Mouse (Mus musculus) bone marrow, adult 2 months (tissue): ENCODE results near the gene Upp2.

Experiments
- CTCF ChIP-seq: fragments of 200-500 bp; IDR thresholded peaks from 2 replicates; pipeline ENCODE4 v1.5.1; 2011; ENCODE audit warnings: low read length, control low read depth; ENCODE audit not compliant: control insufficient read depth, insufficient read depth
- POLR2A ChIP-seq: fragments of 200-500 bp; IDR thresholded peaks from 2 replicates; pipeline ENCODE4 v1.6.1; 2011; ENCODE audit warnings: low read depth, mild to moderate bottlenecking, control low read depth, low read length, borderline replicate concordance; ENCODE audit not compliant: control insufficient read depth

DNA sequence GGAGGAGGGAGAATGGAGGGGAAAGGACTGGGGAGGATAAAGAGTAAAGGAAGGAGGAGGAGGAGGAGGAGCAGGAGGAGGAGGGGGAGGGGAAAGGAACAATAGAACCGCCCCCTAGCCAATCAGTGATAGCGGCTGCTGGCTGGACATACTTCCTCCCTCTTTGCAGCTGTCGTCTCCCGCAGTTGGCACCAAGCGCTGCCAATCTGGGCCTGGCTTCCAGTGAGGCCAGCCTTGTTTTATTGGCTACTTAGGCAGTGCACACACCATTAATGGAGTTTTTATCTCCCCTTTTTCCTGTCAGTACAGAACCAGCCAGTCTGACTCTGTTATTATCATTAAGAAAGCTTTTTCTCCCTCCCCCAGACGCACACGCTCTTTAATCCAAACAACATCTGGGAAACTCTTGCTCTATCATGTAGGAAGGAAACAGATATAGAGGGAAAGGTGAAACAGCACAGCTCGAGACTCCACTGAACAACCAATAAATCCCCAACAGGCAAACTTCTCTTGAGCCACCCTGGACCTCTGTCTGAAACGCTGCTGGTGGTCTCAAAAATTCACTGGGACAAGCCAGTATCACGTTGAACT is 34.7 kb upstream of the Upp2 start:
- TF ChIP-seq CTCF: no peak
- no peak for TF ChIP-seq POLR2A
